Mouse (Mus musculus) neural tube, embryonic 15.5 days (tissue): ENCODE data around the gene Sp9. TPM values are rescaled to one million over a fixed set of nuclear protein-coding genes. Genes with fewer than 3 reads are reported as not detected.
A peak's percentile ranks its signal among the peaks of the same experiment; 100 is the strongest.

ENCODE experiments used
- ATAC-seq: fragments of 200-750 bp; cut with Nextera tagmentation; 2 replicates; pipeline ENCODE4 v1.8.0; 2017; ENCODE audit warnings: mild to moderate bottlenecking, moderate TSS enrichment, moderate library complexity; ENCODE audit not compliant: low FRiP score
- H3K27ac ChIP-seq: fragments of 300-500 bp; sonication (generic); replicated peaks from 2 replicates; pipeline ENCODE4 v1.5.1; 2015; ENCODE audit warnings: mild to moderate bottlenecking, inconsistent platforms
- H3K27me3 ChIP-seq: fragments of 300-500 bp; sonication (generic); replicated peaks from 2 replicates; pipeline ENCODE4 v1.6.1; 2015; ENCODE audit warnings: inconsistent platforms
- H3K36me3 ChIP-seq: fragments of 300-500 bp; sonication (generic); 2 replicates; pipeline ENCODE4 v1.6.1; 2015; ENCODE audit warnings: inconsistent platforms
- H3K4me1 ChIP-seq: fragments of 300-500 bp; sonication (generic); 2 replicates; pipeline ENCODE4 v1.6.1; 2015; ENCODE audit warnings: inconsistent platforms
- H3K4me2 ChIP-seq: fragments of 300-500 bp; sonication (generic); 2 replicates; pipeline ENCODE4 v1.6.1; 2015; ENCODE audit warnings: inconsistent platforms, mild to moderate bottlenecking, moderate library complexity
- H3K4me3 ChIP-seq: fragments of 300-500 bp; sonication (generic); replicated peaks from 2 replicates; pipeline ENCODE4 v1.5.1; 2015; ENCODE audit warnings: mild to moderate bottlenecking, inconsistent platforms
- H3K9ac ChIP-seq: fragments of 300-500 bp; sonication (generic); replicated peaks from 2 replicates; pipeline ENCODE4 v1.6.1; 2015; ENCODE audit warnings: mild to moderate bottlenecking, inconsistent platforms
- H3K9me3 ChIP-seq: fragments of 300-500 bp; sonication (generic); replicated peaks from 2 replicates; pipeline ENCODE4 v1.6.1; 2016; ENCODE audit warnings: inconsistent platforms
- WGBS: fragments of 180-500 bp; shearing (Covaris S2); methylation state at CpG from one replicate; pipeline ENCODE4 v1.1.7; 2015; ENCODE audit warnings: mixed read lengths; 5-methylcytosine and 5-hydroxymethylcytosine counted together
- polyA plus RNA-seq: library from polyadenylated mRNA; unstranded; fragments of >200 nt; fragmentation: Nextera tagmentation; extraction: Ambion mirVana; gene quantifications from 2 replicates; pipeline ENCODE4 v1.2.1, GENCODE M21; 2015

The Sp9 gene
- 1.1 and 1.4 TPM in 2 replicates for polyA plus RNA-seq

DNA sequence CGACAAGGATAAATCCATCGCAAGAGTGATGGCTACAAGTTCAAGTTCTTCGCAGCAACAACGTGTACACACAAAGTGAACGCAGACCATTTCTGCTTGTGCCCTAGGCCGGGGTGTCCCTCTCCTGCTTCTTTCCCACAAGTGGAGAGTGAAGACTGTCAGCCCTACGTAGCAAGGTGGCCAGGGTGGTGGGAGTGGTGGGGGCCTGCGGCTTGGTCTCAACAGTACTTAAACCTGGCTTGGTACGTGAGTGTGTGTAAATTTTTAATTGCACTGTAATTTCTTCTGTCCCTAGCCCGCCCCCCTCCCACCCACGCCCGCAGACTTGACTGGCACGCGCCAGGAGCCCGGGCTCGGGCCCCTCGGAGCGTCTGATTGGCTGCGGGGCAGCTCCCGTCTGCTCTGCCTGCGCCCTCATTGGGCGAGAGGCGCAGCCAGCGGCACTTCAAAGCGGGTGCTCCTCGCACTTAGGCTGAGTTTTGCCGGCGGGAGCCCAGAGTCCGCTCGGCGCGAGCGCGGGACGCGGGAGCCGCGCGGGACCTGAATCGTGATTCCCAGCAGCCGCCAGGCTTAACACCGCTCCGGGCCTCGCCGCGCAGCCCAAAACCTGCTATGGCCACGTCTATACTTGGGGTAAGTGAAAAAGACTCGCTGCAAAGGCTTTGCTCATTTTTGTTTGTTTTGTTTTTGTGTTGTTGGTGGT lies at the start of gene Sp9:
Gene Sp9 (plus strand): TSS at position 467 of the 703 bp plus-strand sequence.
- peak within 1 kb of the TSS; percentile 55 for H3K4me2 ChIP-seq
- WGBS: 1% methylated on average over 48 of the region's 48 CpGs
- H3K9me3 ChIP-seq: no peaks in the 10 kb centered on the region
- no peak within 1 kb of the TSS for H3K9ac ChIP-seq
- ATAC-seq: peak; percentile 56; the same call in 1 of the 2 replicates
- H3K27ac ChIP-seq: no peak within 1 kb of the TSS
- H3K36me3 ChIP-seq: no peaks in the 10 kb centered on the region
- peaks cover 64% of the 10 kb centered on the region for H3K27me3 ChIP-seq
- H3K4me3 ChIP-seq: peak within 1 kb of the TSS; percentile 34
- H3K4me1 ChIP-seq: peaks cover 39% of the 10 kb centered on the region

- Histone ChIP-seq H3K9me3 (no peaks in the 10 kb centered on the region), H3K36me3 (no peaks in the 10 kb centered on the region)
- WGBS: 55% methylated on average over 3 of the region's 3 CpGs
These were observed 40.6 kb upstream of the Sp9 start for GRCm38 (mm10) chr2:73231081-73231480.

DNA sequence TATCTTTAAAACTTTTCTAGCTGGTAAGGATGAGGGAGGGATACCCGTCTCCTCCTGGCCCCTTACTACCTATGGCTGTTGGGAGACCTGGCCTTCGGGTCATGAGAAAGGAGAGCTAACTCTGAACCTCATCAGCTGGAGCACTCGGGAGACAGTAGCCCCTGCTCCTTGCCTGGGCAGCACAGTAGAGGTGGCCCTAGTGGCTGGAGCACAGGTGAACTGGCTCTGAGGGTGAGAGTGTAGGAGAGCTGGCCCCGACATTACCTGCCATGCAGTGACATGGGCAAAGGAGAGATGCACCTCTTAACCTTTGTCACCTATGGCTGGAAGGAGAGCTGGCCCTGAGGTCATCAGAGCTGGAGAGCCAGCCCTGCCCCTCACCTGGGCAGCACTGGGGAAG lies 30.4 kb upstream of the Sp9 start:
- 90% methylated on average over 4 of the region's 4 CpGs for WGBS
- no peak for ATAC-seq
- Histone ChIP-seq H3K4me3 (no peak overlapping the region), H3K9me3 (no peaks in the 10 kb centered on the region), H3K4me2 (no peak overlapping the region), H3K27me3 (no peaks in the 10 kb centered on the region), H3K36me3 (no peaks in the 10 kb centered on the region), H3K27ac (no peak overlapping the region), H3K9ac (no peak overlapping the region), H3K4me1 (no peaks in the 10 kb centered on the region)

More at GRCm38 (mm10) chr2:73231081-73231480, 40.6 kb upstream of the Sp9 start:
- no peak overlapping the region for H3K4me2 ChIP-seq
- ATAC-seq: no peak
- no peak overlapping the region for H3K27ac ChIP-seq
- no peak overlapping the region for H3K9ac ChIP-seq
- no peaks in the 10 kb centered on the region for H3K4me1 ChIP-seq
- H3K27me3 ChIP-seq: no peaks in the 10 kb centered on the region
- H3K4me3 ChIP-seq: no peak overlapping the region

DNA sequence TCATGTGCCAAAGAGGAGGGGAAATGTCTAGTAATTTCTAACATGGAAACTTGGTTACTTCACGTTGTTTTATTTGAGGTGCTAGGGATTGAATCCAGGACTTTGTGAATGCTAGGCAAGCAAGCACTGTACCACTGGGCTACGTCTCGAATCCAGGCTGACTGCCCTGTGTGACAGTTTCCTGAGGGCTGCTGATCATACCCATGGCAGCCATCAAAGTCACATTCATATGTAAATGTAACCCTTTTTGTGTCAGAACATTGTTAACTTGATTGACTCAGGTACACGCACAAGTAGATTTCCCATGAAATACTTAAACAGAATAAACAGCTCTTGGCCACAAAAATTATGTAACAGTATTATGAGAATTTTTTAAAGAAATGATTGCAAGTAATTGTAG lies 23.0 kb upstream of the Sp9 start:
- Histone ChIP-seq H3K36me3 (no peaks in the 10 kb centered on the region), H3K9ac (no peak overlapping the region), H3K4me1 (no peaks in the 10 kb centered on the region), H3K4me3 (no peak overlapping the region), H3K9me3 (no peaks in the 10 kb centered on the region), H3K27ac (no peak overlapping the region), H3K27me3 (no peaks in the 10 kb centered on the region), H3K4me2 (no peak overlapping the region)
- 30% methylated on average over 4 of the region's 4 CpGs for WGBS
- ATAC-seq: no peak

DNA sequence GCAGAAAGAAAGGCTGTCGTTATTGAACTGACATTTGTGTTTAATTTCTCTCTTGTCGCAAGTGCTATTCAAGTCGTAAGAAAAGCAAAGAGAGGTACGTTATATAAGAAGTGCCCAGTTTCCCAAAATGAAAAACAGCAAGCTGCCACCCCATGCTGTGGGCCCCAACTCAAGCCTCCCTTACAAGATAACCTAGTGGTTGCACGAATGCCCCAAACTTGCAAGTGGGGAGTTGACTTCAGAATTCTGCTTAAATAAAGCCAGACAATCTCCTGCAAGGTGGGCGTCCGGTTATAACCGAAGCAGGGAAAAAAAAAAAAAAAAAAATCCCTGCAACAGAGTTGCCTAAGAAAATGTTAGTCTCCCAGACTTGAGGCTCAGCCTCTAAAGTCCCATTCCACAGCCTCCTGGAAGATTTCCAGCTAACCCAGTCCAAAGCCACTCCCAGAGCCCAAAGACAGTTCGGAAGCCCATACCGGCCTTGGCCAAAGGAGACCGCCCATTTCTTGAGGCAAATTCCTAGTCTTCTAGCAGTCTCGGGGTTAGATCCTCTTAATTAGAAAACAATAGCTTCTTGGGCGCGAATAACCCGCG lies 8.5 kb upstream of the Sp9 start:
- WGBS: 9% methylated on average over 16 of the region's 16 CpGs
- no peak overlapping the region for H3K9ac ChIP-seq
- H3K9me3 ChIP-seq: no peaks in the 10 kb centered on the region
- no peak overlapping the region for H3K27ac ChIP-seq
- peaks cover 63% of the 10 kb centered on the region for H3K27me3 ChIP-seq
- peak overlapping the region; percentile 54 for H3K4me2 ChIP-seq
- ATAC-seq: no peak
- peak overlapping the region; percentile 31 for H3K4me3 ChIP-seq
- peaks cover 10% of the 10 kb centered on the region for H3K4me1 ChIP-seq
- H3K36me3 ChIP-seq: no peaks in the 10 kb centered on the region

GRCm38 (mm10) chr2:73263794-73264610 lies 7.7 kb upstream of the Sp9 start:
- 2% methylated on average over 38 of the region's 38 CpGs for WGBS
- no peak overlapping the region for H3K27ac ChIP-seq

DNA sequence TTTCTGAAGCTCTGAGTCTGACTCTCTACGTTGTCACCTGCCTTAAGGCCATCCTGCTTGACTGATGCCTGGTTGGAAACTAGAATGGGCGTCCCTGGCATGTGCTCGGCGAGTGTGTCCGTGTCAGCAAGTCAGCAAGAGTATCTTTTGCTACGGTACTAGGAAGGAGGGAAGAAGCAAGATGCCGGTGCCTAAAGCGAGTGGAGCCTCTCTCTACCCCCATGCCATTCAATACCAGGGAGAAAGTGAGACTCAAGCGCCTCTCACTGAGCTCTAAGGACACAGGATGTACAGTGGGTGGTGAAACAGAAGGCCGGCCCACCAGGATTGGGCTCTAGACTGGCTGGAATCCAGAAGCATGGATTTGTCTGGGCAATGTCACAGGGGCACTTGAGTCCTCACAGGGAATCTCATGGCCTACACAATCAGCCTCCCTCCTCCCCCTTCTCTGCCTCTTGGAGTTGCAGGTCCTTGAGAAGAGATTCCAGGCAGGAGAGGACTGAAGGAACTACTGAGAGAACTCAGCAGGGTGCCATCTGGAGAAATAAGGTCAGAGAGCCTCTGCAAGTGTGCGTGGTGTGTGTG lies 7.0 kb upstream of the Sp9 start:
- Histone ChIP-seq H3K4me1 (peaks cover 10% of the 10 kb centered on the region), H3K4me2 (peak overlapping the region; percentile 54; the same call in 1 of the 2 replicates), H3K9me3 (no peaks in the 10 kb centered on the region), H3K36me3 (no peaks in the 10 kb centered on the region), H3K27ac (no peak overlapping the region), H3K27me3 (peaks cover 71% of the 10 kb centered on the region), H3K9ac (no peak overlapping the region), H3K4me3 (no peak overlapping the region; the same call in 1 of the 2 replicates)
- ATAC-seq: no peak
- WGBS: 10% methylated on average over 11 of the region's 11 CpGs

More at GRCm38 (mm10) chr2:73263794-73264610, 7.7 kb upstream of the Sp9 start:
- no peak overlapping the region for H3K9ac ChIP-seq
- peak overlapping the region; percentile 54 for H3K4me2 ChIP-seq
- peak overlapping the region; percentile 31 for H3K4me3 ChIP-seq
- peaks cover 10% of the 10 kb centered on the region for H3K4me1 ChIP-seq
- H3K9me3 ChIP-seq: no peaks in the 10 kb centered on the region
- no peaks in the 10 kb centered on the region for H3K36me3 ChIP-seq
- peaks cover 69% of the 10 kb centered on the region for H3K27me3 ChIP-seq
- no peak; the same call in 1 of the 2 replicates for ATAC-seq

DNA sequence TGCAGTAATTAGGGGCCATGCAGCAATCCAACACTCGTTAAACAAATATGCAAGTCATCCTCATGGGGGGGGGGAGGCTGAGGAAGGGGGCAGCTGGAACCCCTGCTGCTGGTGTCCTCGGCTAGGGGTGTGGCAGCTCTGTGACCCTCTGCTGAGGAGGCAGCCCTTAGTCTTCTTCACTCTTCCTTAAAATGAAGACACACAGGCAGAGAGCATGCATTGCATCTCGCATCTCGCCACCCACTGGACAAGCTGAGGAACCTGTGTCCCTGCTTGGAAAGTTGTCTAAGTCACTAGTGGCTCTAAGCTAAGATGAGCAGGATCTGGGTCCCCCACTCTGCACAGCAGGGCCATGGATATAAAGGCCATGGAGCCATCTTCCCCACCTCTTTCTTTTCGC lies 5.7 kb upstream of the Sp9 start:
- no peak overlapping the region for H3K27ac ChIP-seq
- H3K9me3 ChIP-seq: no peaks in the 10 kb centered on the region
- 3% methylated on average over 5 of the region's 5 CpGs for WGBS
- no peak overlapping the region for H3K4me3 ChIP-seq
- H3K36me3 ChIP-seq: no peaks in the 10 kb centered on the region
- ATAC-seq: no peak
- peaks cover 17% of the 10 kb centered on the region for H3K4me1 ChIP-seq
- H3K27me3 ChIP-seq: peaks cover 84% of the 10 kb centered on the region
- no peak overlapping the region for H3K9ac ChIP-seq
- no peak overlapping the region for H3K4me2 ChIP-seq

DNA sequence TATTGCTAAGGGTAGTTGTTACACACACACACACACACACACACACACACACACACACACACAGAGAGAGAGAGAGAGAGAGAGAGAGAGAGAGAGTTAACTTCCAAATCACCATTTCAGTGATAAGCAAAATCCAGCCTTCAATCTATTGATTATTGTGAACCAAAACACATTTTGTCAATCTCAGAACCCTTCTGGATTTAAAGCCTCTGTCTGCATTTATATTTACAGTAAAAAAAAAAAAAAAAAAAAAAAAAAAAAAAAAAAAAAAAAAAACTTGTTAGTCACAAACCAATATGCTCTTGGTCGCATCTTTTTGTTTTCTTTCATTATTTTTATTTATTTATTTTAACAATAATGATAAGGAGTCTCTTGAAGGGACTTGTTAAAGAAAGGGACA lies 5.1 kb upstream of the Sp9 start:
- ATAC-seq: no peak

DNA sequence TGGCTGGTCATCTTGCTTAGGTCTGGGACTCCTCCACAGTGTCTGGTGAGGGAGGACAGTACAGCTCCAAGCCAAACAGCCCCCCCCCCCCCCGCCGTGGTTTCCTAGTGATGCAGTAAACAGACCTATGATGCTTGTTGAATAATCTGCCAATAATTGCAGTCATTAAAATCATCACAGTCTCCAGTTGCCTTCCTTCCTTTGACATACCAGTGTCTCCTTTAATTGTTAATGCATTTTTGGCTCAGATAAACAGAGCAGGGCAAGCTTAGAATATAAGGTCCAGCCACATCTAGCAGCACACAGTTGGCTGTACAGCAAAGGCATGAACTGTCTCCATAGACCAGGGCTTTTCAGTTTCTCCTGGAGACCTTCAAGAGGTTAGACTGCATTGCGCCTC lies 4.5 kb upstream of the Sp9 start:
- Histone ChIP-seq H3K4me1 (peaks cover 26% of the 10 kb centered on the region), H3K27ac (no peak overlapping the region), H3K9ac (no peak overlapping the region), H3K9me3 (no peaks in the 10 kb centered on the region), H3K27me3 (peaks cover 87% of the 10 kb centered on the region), H3K4me2 (no peak overlapping the region), H3K4me3 (no peak overlapping the region), H3K36me3 (no peaks in the 10 kb centered on the region)
- WGBS: 17% methylated on average over 3 of the region's 3 CpGs
- no peak for ATAC-seq

More for the DNA sequence above, 5.1 kb upstream of the Sp9 start:
- 47% methylated on average over 1 of the region's 1 CpGs for WGBS
- Histone ChIP-seq H3K4me3 (no peak overlapping the region), H3K36me3 (no peaks in the 10 kb centered on the region), H3K27ac (no peak overlapping the region), H3K9ac (no peak overlapping the region), H3K9me3 (no peaks in the 10 kb centered on the region), H3K27me3 (peaks cover 89% of the 10 kb centered on the region), H3K4me2 (no peak overlapping the region), H3K4me1 (peaks cover 23% of the 10 kb centered on the region)

GRCm38 (mm10) chr2:73267818-73268217 lies 3.9 kb upstream of the Sp9 start:
- 6% methylated on average over 4 of the region's 4 CpGs for WGBS
- H3K9ac ChIP-seq: no peak overlapping the region
- H3K27me3 ChIP-seq: peaks cover 81% of the 10 kb centered on the region
- no peak overlapping the region for H3K4me3 ChIP-seq
- no peak overlapping the region for H3K4me2 ChIP-seq
- H3K4me1 ChIP-seq: peaks cover 30% of the 10 kb centered on the region
- no peak for ATAC-seq
- H3K36me3 ChIP-seq: no peaks in the 10 kb centered on the region
- no peak overlapping the region for H3K27ac ChIP-seq
- no peaks in the 10 kb centered on the region for H3K9me3 ChIP-seq
